Mouse (Mus musculus) heart, postnatal 4 days (tissue): ENCODE measurements around the gene Cox10. TPM values are rescaled to one million over a fixed set of nuclear protein-coding genes. Genes with fewer than 3 reads are reported as not detected.

Experiments
- total RNA-seq, 2 experiments: library from RNA; stranded (reverse); gene quantifications; 2 replicates each; pipeline ENCODE4 v1.2.3; 2021

Gene Cox10
- total RNA-seq, 2 experiments from 2014 or later: 64.4 to 65.3 TPM

Other genes with a start within 250 kb of the Cox10 start
- 1 to 10 TPM; 1.1 TPM for gene Hs3st3b1, start 157.2 kb downstream of the Cox10 start, total RNA-seq